Mouse (Mus musculus) brown adipose tissue, adult 24 weeks (tissue): ENCODE measurements around the gene Vmn1r78. TPM values are rescaled to one million over a fixed set of nuclear protein-coding genes. Genes with fewer than 3 reads are reported as not detected.
"Not testable (repeated sequence)": the region's sequence is repeated elsewhere in the genome, so short reads cannot be mapped to it uniquely, and the experiment has no call there.

Experiments used
- H3K27ac ChIP-seq: fragments of 200-500 bp; replicated peaks from 2 replicates; pipeline ENCODE4 v1.5.1; 2012; ENCODE audit warnings: low read depth, mild to moderate bottlenecking, low read length
- H3K4me1 ChIP-seq: fragments of 200-500 bp; 2 replicates; pipeline ENCODE4 v1.6.1; 2012; ENCODE audit warnings: low read length, mixed read lengths; ENCODE audit not compliant: control insufficient read depth, insufficient read depth, insufficient read length
- H3K4me3 ChIP-seq: fragments of 200-500 bp; 2 replicates; pipeline ENCODE4 v1.5.1; 2012; ENCODE audit warnings: low read depth, mild to moderate bottlenecking, low read length, moderate library complexity; ENCODE audit not compliant: insufficient read depth
- polyA plus RNA-seq: library from polyadenylated mRNA; stranded (reverse); fragments of >200 nt; gene quantifications from 2 replicates; pipeline ENCODE4 v1.2.4, GENCODE M21; 2012; ENCODE audit not compliant: missing spikeins, insufficient read depth, insufficient read length

Vmn1r78 gene
- not detected in 2 replicates for polyA plus RNA-seq

DNA sequence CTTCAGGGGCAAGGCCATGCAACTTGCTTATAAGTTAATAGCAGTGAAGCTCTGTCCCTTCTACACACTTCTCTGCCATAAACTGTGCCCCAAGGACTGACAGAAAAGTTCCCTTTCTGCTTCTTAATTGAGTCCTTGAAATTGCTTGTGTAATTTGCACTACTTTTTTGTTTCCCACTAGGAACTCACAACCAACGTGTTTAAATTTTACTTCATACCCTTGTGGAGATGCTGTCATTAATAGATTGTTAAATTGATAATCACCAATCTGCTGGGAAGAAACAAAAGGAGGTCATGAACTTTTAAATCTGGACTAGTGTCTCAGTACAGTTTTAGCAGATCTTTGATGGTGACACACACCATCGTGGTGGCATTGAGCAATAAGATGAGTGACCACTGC is at the start of gene Vmn1r78:
Vmn1r78 (plus strand) TSS at position 301 of the 400 bp plus-strand sequence.
- Histone ChIP-seq H3K4me3 (no peak within 1 kb of the TSS), H3K4me1 (no peaks in the 10 kb centered on the region), H3K27ac (no peak within 1 kb of the TSS)

DNA sequence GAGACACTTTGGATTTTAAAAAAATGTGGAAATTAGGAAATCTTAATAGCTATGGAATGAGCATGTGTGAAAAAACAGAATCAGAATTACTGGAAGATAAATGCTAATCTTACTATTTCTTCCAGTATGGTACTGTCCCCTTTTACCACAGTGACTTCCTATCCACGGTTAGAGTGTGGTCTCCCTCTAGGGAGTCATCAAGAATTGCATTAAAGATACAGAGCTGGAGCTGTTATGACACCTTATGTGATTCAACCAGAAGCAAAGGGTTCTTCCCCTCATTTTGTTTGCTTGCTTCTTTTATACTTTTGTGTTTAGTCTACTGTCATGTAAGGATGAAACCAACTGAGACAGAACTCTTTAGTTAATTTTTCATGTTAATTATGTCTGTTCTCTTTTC is 6.4 kb downstream of the Vmn1r78 start:
- H3K27ac ChIP-seq, H3K4me1 ChIP-seq, H3K4me3 ChIP-seq: not testable (repeated sequence)

DNA sequence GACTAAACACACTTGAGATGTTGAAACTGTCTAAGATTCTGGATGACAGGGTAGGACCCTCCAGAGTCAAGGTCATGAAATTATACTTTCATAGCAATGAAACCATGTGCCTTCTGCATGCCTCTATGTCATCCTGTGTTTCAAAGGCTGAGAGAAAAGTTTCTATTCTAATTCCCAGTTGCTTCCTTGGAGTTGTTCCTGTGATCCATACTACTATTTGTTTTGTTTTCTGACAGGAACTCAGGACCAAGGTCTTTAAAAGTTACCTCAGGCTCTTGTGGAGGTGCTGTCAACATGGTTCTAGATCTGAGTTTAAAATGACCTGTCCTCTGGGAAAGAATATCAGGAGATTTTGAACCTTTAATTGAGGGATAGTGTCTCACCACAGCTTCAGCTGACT is 20.9 kb downstream of the Vmn1r78 start, which contains the start of gene Vmn1r79:
Vmn1r79 (plus strand) TSS at position 301 of the 400 bp plus-strand sequence.
- H3K4me3 ChIP-seq, H3K4me1 ChIP-seq, H3K27ac ChIP-seq: not testable (repeated sequence)

DNA sequence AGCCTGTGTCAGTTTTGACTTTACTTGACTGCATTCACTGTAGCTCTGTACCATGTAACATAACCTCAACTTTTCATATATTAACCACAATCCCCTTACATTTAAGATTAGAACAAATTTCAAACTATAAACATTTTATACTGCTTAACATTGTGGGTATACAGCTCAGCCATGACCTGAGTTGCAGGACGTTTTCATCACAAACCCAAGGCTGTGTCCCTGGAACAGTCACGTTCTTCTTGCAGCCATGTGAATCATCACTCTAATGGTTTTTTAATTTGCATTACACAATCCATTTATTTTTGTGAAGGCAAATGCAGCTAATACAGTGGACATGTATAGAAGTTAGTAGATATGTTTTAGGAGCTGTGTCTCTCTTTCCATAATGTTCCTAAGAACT is 22.9 kb downstream of the Vmn1r78 start:
- H3K27ac ChIP-seq, H3K4me3 ChIP-seq, H3K4me1 ChIP-seq: not testable (repeated sequence)

GRCm38 (mm10) chr7:12188986-12189385 is 38.9 kb downstream of the Vmn1r78 start, which contains the start of gene Vmn1r80:
Vmn1r80 (plus strand) TSS chr7:12189286.
- no peak within 1 kb of the TSS for H3K4me3 ChIP-seq
- H3K4me1 ChIP-seq: no peaks in the 10 kb centered on the region
- H3K27ac ChIP-seq: no peak within 1 kb of the TSS

DNA sequence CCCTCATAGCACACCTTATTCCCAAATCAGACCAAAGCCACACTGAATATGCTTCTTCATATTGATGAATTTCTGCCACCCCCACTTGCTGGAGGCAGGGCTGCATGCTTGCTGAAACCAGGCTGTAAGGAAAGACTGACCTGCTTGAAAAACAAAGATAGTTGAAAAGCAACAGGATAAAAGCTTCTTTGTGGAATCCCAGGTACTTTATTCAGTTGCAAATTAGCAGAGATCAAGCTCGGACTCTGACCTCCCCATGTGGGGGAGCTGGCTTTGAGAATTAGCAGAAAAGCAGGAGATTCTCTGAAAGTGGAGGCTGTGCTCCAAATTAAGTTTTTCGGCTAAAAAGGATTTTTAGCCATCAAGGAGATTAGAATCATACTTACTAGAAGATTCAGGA is 54.1 kb downstream of the Vmn1r78 start:
- no peaks in the 10 kb centered on the region for H3K4me1 ChIP-seq

More for the DNA sequence above, 54.1 kb downstream of the Vmn1r78 start:
- Histone ChIP-seq H3K4me3 (no peak overlapping the region), H3K27ac (no peak overlapping the region)

Other genes with a start within 250 kb of the Vmn1r78 start
- gene Vmn1r76, start 212.0 kb upstream of the Vmn1r78 start, polyA plus RNA-seq: not detected in 2 replicates
- not detected in 2 replicates for gene Vmn1r77, start 113.5 kb upstream of the Vmn1r78 start, polyA plus RNA-seq
- gene Vmn1r79, start 21.0 kb downstream of the Vmn1r78 start, polyA plus RNA-seq: not detected in 2 replicates
- gene Vmn1r80, start 39.0 kb downstream of the Vmn1r78 start, polyA plus RNA-seq: not detected in 2 replicates
- gene Vmn1r81, start 118.0 kb downstream of the Vmn1r78 start, polyA plus RNA-seq: not detected in 2 replicates
- gene Vmn1r82, start 150.2 kb downstream of the Vmn1r78 start, polyA plus RNA-seq: not detected in 2 replicates
- not detected in 2 replicates for gene Vmn1r83, start 179.2 kb downstream of the Vmn1r78 start, polyA plus RNA-seq
- not detected in 2 replicates for gene Vmn1r84, start 219.0 kb downstream of the Vmn1r78 start, polyA plus RNA-seq